Mouse (Mus musculus): Measurements from ENCODE around the gene Slc5a6.

- TF ChIP-seq CTCF (conservative IDR thresholded peaks at IDR 0.05; ENCODE audit: insufficient read depth, insufficient read length, low read depth, low read length) = no peak
- no peak for TF ChIP-seq POLR2A (IDR thresholded peaks at IDR 0.05; ENCODE audit: low read depth, low read length)
Measured at GRCm38 (mm10) chr5:31086606-31087005, 37.9 kb upstream of the Slc5a6 start.

Measured in kidney, adult 2 months (tissue).